Mouse (Mus musculus): ENCODE measurements around the gene Plxnb3. TPM values are rescaled to one million over a fixed set of nuclear protein-coding genes. Genes with fewer than 3 reads are reported as not detected.

Plxnb3 gene
- polyA plus RNA-seq, 1 experiment from 2014 or later, result 0.32 TPM

GRCm38 (mm10) chrX:73786364-73787224 lies 29.7 kb downstream of the Plxnb3 start, which contains the start of the genes Idh3g and Ssr4:
Gene Idh3g (minus strand): TSS chrX:73786897.
Gene Ssr4 (plus strand): TSS chrX:73787028.
- WGBS, result 10% methylated on average over 51 of the region's 52 CpGs
- TF ChIP-seq CTCF (IDR thresholded peaks at IDR 0.05; ENCODE audit: low read depth), result peak; percentile 70

GRCm38 (mm10) chrX:73787225-73787558 lies 30.3 kb downstream of the Plxnb3 start:
- 10% methylated on average over 19 of the region's 22 CpGs for WGBS
- ATAC-seq (ENCODE audit: insufficient read depth) (no peak; the same call in 1 of the 2 replicates), DNase-seq (no peak)
- Histone ChIP-seq H3K4me2 (peak overlapping the region; percentile 70), H3K36me3 (ENCODE audit: insufficient read depth) (peaks cover 26% of the 10 kb centered on the region; the same call in 1 of the 2 replicates), H3K4me1 (ENCODE audit: insufficient read depth) (peaks cover 5% of the 10 kb centered on the region; the same call in 1 of the 2 replicates), H3K9ac (peak overlapping the region; percentile 70), H3K27ac (ENCODE audit: low read depth) (peak overlapping the region; percentile 58; the same call in 1 of the 2 replicates), H3K9me3 (ENCODE audit: low read depth, low read length) (no peaks in the 10 kb centered on the region), H3K4me3 (ENCODE audit: low read depth, low read length) (peak overlapping the region; percentile 60), H3K27me3 (ENCODE audit: insufficient read depth, low read length) (no peaks in the 10 kb centered on the region)
- TF ChIP-seq CTCF (IDR thresholded peaks at IDR 0.05; ENCODE audit: low read depth), result no peak

More at GRCm38 (mm10) chrX:73786364-73787224, 29.7 kb downstream of the Plxnb3 start, which contains the start of the genes Idh3g and Ssr4:
- Histone ChIP-seq H3K36me3 (ENCODE audit: insufficient read depth) (peaks cover 31% of the 10 kb centered on the region; the same call in 1 of the 2 replicates), H3K4me1 (ENCODE audit: insufficient read depth) (peaks cover 5% of the 10 kb centered on the region; the same call in 1 of the 2 replicates), H3K9me3 (ENCODE audit: low read depth, low read length) (no peaks in the 10 kb centered on the region), H3K4me2 (peak within 1 kb of the TSS; percentile 70), H3K4me3 (ENCODE audit: low read depth, low read length) (peak within 1 kb of the TSS; percentile 60), H3K27me3 (ENCODE audit: insufficient read depth, low read length) (no peaks in the 10 kb centered on the region), H3K9ac (peak within 1 kb of the TSS; percentile 70), H3K27ac (ENCODE audit: low read depth) (peak within 1 kb of the TSS; percentile 88)
- peak; percentile 98 for ATAC-seq (ENCODE audit: insufficient read depth)
- DNase-seq, result peak; percentile 97

DNA sequence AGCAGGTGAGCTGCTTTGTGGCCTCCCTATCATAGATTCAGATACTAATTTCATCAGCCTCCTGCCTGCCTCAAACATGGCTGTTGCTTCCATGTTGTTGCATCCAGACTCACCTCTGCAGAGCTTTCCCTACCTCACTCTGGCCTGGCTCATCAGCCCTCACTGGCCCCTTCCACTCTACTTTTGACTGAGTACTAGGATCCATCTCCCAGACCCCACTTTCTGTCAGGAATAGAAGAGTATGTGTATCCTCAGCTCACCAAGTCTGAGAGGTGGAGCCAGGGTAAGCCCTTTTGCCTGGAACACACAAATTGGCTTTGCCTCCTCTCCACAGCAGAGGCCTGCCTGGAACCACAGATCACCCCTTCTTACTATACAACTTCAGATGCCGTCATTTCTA lies 31.6 kb downstream of the Plxnb3 start:
- DNase-seq, result no peak
- no peak overlapping the region for H3K27ac ChIP-seq (ENCODE audit: low read depth)
- no peaks in the 10 kb centered on the region for H3K27me3 ChIP-seq (ENCODE audit: insufficient read depth, low read length)
- 83% methylated on average over 1 of the region's 1 CpGs for WGBS
- H3K4me2 ChIP-seq, result peak overlapping the region; percentile 70
- ATAC-seq (ENCODE audit: insufficient read depth), result no peak
- TF ChIP-seq CTCF (IDR thresholded peaks at IDR 0.05; ENCODE audit: low read depth), result no peak
- H3K4me3 ChIP-seq (ENCODE audit: low read depth, low read length), result peak overlapping the region; percentile 60; the same call in 1 of the 2 replicates
- peak overlapping the region; percentile 70 for H3K9ac ChIP-seq
- no peaks in the 10 kb centered on the region for H3K9me3 ChIP-seq (ENCODE audit: low read depth, low read length)
- H3K36me3 ChIP-seq (ENCODE audit: insufficient read depth), result peaks cover 26% of the 10 kb centered on the region; the same call in 1 of the 2 replicates
- peaks cover 5% of the 10 kb centered on the region; the same call in 1 of the 2 replicates for H3K4me1 ChIP-seq (ENCODE audit: insufficient read depth)

DNA sequence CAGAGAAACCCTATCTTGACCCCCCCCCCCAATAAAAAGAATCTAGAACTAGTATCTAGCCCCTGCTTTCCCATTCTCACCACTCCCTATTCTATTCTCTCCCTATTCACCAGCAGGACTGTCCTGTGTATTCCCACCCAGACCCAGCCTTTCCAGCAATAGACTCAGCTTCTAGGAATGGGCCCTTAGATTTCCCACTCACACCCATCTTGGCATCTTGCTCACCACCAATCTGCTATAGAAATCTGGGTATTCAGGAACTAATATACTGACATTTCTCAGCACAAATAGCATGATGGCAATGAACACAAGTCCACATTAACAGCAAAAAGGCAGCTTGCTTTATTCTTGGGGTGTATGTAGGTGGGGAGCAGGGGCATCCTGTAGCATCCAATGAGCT lies 36.1 kb downstream of the Plxnb3 start:
- no peak for DNase-seq
- no peaks in the 10 kb centered on the region for H3K4me1 ChIP-seq (ENCODE audit: insufficient read depth)
- H3K9ac ChIP-seq, result no peak overlapping the region
- no peaks in the 10 kb centered on the region for H3K9me3 ChIP-seq (ENCODE audit: low read depth, low read length)
- H3K4me2 ChIP-seq, result no peak overlapping the region
- no peak for ATAC-seq (ENCODE audit: insufficient read depth)
- no peak overlapping the region for H3K4me3 ChIP-seq (ENCODE audit: low read depth, low read length)
- H3K36me3 ChIP-seq (ENCODE audit: insufficient read depth), result peaks cover 30% of the 10 kb centered on the region; the same call in 1 of the 2 replicates
- H3K27ac ChIP-seq (ENCODE audit: low read depth), result no peak overlapping the region
- no peak for TF ChIP-seq CTCF (IDR thresholded peaks at IDR 0.05; ENCODE audit: low read depth)
- no peaks in the 10 kb centered on the region for H3K27me3 ChIP-seq (ENCODE audit: insufficient read depth, low read length)

- no peak for DNase-seq
- Histone ChIP-seq H3K27ac (ENCODE audit: low read depth) (no peak overlapping the region), H3K36me3 (ENCODE audit: insufficient read depth) (peaks cover 30% of the 10 kb centered on the region; the same call in 1 of the 2 replicates)
Measured at GRCm38 (mm10) chrX:73793505-73793904, 36.6 kb downstream of the Plxnb3 start.

DNA sequence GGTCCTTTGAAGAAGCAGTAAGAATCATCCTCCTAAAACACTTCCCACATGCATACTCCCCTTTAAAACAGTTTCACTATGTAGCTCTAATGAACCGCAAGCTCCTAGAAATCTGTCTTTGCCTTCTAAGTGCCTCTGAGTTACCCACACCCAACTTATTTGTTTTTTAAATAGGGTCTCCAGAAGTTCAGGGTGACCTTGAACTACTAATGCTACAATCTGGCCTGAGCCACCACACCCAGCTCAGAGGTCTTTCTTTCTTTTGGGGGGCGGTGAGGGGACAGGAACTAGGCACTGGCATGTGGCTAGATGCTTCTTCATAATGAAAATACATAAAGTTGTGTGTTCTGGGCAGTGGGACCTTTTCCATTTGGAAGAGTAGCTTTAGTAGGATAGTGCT lies 40.6 kb downstream of the Plxnb3 start:
- no peak for ATAC-seq (ENCODE audit: insufficient read depth)
- Histone ChIP-seq H3K36me3 (ENCODE audit: insufficient read depth) (peaks cover 4% of the 10 kb centered on the region; the same call in 1 of the 2 replicates), H3K4me1 (ENCODE audit: insufficient read depth) (no peaks in the 10 kb centered on the region), H3K9ac (no peak overlapping the region), H3K4me3 (ENCODE audit: low read depth, low read length) (no peak overlapping the region), H3K4me2 (no peak overlapping the region), H3K9me3 (ENCODE audit: low read depth, low read length) (no peaks in the 10 kb centered on the region), H3K27ac (ENCODE audit: low read depth) (no peak overlapping the region), H3K27me3 (ENCODE audit: insufficient read depth, low read length) (no peaks in the 10 kb centered on the region)
- WGBS, result 82% methylated on average over 2 of the region's 2 CpGs
- TF ChIP-seq CTCF (IDR thresholded peaks at IDR 0.05; ENCODE audit: low read depth), result no peak
- DNase-seq, result no peak

More at GRCm38 (mm10) chrX:73793505-73793904, 36.6 kb downstream of the Plxnb3 start:
- Histone ChIP-seq H3K27me3 (ENCODE audit: insufficient read depth, low read length) (no peaks in the 10 kb centered on the region), H3K4me3 (ENCODE audit: low read depth, low read length) (no peak overlapping the region), H3K4me2 (no peak overlapping the region), H3K9ac (no peak overlapping the region), H3K4me1 (ENCODE audit: insufficient read depth) (no peaks in the 10 kb centered on the region), H3K9me3 (ENCODE audit: low read depth, low read length) (no peaks in the 10 kb centered on the region)
- 42% methylated on average over 1 of the region's 1 CpGs for WGBS
- 0 out of 2 replicates have a peak, but pooled peaks have one; percentile 4 for TF ChIP-seq CTCF (IDR thresholded peaks at IDR 0.05; ENCODE audit: low read depth)
- no peak for ATAC-seq (ENCODE audit: insufficient read depth)

GRCm38 (mm10) chrX:73798502-73798901 lies 41.6 kb downstream of the Plxnb3 start:
- H3K9ac ChIP-seq, result no peak overlapping the region
- TF ChIP-seq CTCF (IDR thresholded peaks at IDR 0.05; ENCODE audit: low read depth), result peak; percentile 83
- peak; percentile 73 for DNase-seq
- 49% methylated on average over 9 of the region's 9 CpGs for WGBS
- no peaks in the 10 kb centered on the region for H3K27me3 ChIP-seq (ENCODE audit: insufficient read depth, low read length)
- H3K4me1 ChIP-seq (ENCODE audit: insufficient read depth), result no peaks in the 10 kb centered on the region
- no peak overlapping the region for H3K27ac ChIP-seq (ENCODE audit: low read depth)
- H3K4me2 ChIP-seq, result no peak overlapping the region
- peaks cover 4% of the 10 kb centered on the region; the same call in 1 of the 2 replicates for H3K36me3 ChIP-seq (ENCODE audit: insufficient read depth)
- ATAC-seq (ENCODE audit: insufficient read depth), result peak; percentile 76
- H3K9me3 ChIP-seq (ENCODE audit: low read depth, low read length), result no peaks in the 10 kb centered on the region
- H3K4me3 ChIP-seq (ENCODE audit: low read depth, low read length), result no peak overlapping the region
